Mouse (Mus musculus) midbrain, embryonic 16.5 days (tissue): ENCODE measurements at regions not wholly inside any gene's neighbourhood (a gene's known extent, or its start where the extent isn't known, plus 50 kb on each side); places are given as distances from the start of the nearest gene placed in this dataset.

Experiments used
- ATAC-seq: fragments of 200-750 bp; cut with Nextera tagmentation; 2 replicates; pipeline ENCODE4 v1.8.0; 2017; ENCODE audit warnings: moderate TSS enrichment
- H3K27ac ChIP-seq: fragments of 300-500 bp; sonication (generic); 2 replicates; pipeline ENCODE4 v1.5.1; 2014; ENCODE audit warnings: mild to moderate bottlenecking, low read length, mixed read lengths
- H3K27me3 ChIP-seq: fragments of 300-500 bp; sonication (generic); 2 replicates; pipeline ENCODE4 v1.6.1; 2014; ENCODE audit warnings: low read depth, low read length, mixed read lengths; ENCODE audit not compliant: control insufficient read depth, insufficient read depth
- H3K36me3 ChIP-seq: fragments of 300-500 bp; sonication (generic); 2 replicates; pipeline ENCODE4 v1.6.1; 2014; ENCODE audit warnings: mild to moderate bottlenecking, low read length, moderate library complexity, mixed read lengths; ENCODE audit not compliant: control insufficient read depth, insufficient read depth
- H3K4me1 ChIP-seq: fragments of 300-500 bp; sonication (generic); 2 replicates; pipeline ENCODE4 v1.6.1; 2014; ENCODE audit warnings: mild to moderate bottlenecking, low read length, mixed read lengths; ENCODE audit not compliant: control insufficient read depth, insufficient read depth
- H3K4me2 ChIP-seq: fragments of 300-500 bp; sonication (generic); 2 replicates; pipeline ENCODE4 v1.6.1; 2014; ENCODE audit warnings: mild to moderate bottlenecking, low read length, mixed read lengths
- H3K4me3 ChIP-seq: fragments of 300-500 bp; sonication (generic); 2 replicates; pipeline ENCODE4 v1.5.1; 2014; ENCODE audit warnings: low read depth, mild to moderate bottlenecking, low read length, moderate library complexity, mixed read lengths
- H3K9ac ChIP-seq: fragments of 300-500 bp; sonication (generic); 2 replicates; pipeline ENCODE4 v1.6.1; 2014; ENCODE audit warnings: low read depth, low read length, mixed read lengths
- H3K9me3 ChIP-seq: fragments of 300-500 bp; sonication (generic); replicated peaks from 2 replicates; pipeline ENCODE4 v1.6.1; 2014; ENCODE audit warnings: mild to moderate bottlenecking, low read length, mixed read lengths; ENCODE audit not compliant: control insufficient read depth, poor library complexity, severe bottlenecking
- WGBS: fragments of 180-500 bp; shearing (Covaris S2); extraction: QIAGEN DNeasy Blood & Tissue Kit; methylation state at CpG from one replicate; pipeline ENCODE4 v1.1.7; 2014; 5-methylcytosine and 5-hydroxymethylcytosine counted together

- 15% methylated on average over 9 of the region's 9 CpGs for WGBS
- Histone ChIP-seq H3K4me1 (no peaks in the 10 kb centered on the region), H3K9me3 (no peaks in the 10 kb centered on the region), H3K27me3 (no peaks in the 10 kb centered on the region), H3K4me3 (no peak overlapping the region), H3K9ac (no peak overlapping the region), H3K36me3 (no peaks in the 10 kb centered on the region), H3K4me2 (peak overlapping the region; percentile 41), H3K27ac (no peak overlapping the region)
- ATAC-seq = peak; percentile 79
These were observed 220.5 kb upstream of the Ddhd1 start for GRCm38 (mm10) chr14:45878428-45878827.

DNA sequence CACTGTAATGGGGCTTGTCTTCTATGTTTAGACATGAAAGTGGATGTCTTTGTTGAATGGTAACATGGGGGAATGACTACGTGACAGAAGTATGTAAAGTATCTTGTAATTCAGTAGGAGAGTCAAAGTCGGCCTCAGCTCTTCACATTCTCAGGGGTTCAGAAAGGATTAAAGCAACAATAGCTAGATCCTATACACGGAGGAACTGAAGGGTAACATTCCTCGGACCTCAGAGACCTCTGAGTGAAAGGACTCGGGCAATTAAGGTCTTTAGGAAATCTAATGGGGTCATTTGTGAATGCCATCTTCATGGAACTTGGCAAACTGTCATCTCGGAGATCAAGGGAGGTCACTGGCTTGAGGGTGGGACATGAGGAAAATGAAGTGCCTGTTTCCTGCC, 262.8 kb upstream of the Ddhd1 start:
- Histone ChIP-seq H3K4me1 (peaks cover 6% of the 10 kb centered on the region), H3K9ac (no peak overlapping the region), H3K36me3 (no peaks in the 10 kb centered on the region), H3K27me3 (no peaks in the 10 kb centered on the region), H3K27ac (no peak overlapping the region), H3K4me2 (no peak overlapping the region; the same call in 1 of the 2 replicates), H3K9me3 (no peaks in the 10 kb centered on the region), H3K4me3 (no peak overlapping the region)
- no peak for ATAC-seq
- 3% methylated on average over 6 of the region's 6 CpGs for WGBS

DNA sequence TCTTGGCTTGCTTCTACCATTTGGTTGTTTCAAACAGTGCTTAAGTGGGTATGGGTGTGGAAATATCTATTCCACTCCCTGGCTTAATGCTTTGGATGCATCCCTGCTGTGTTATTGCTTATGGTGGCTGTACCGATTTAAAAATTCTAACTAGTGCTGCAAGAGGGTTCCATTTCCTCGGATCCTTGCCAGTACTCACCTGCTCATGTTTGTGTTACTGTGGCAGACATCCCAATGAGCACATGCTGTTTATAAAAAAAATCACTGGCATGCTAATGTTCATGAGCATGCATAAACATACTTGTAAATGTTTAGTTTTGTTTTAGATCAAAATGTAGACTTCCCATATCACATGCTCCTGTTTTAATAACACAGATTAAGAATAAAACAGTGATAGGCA, 285.6 kb upstream of the Ddhd1 start:
- no peaks in the 10 kb centered on the region; the same call in 1 of the 2 replicates for H3K9me3 ChIP-seq
- no peak for ATAC-seq
- H3K4me2 ChIP-seq = no peak overlapping the region
- no peak overlapping the region for H3K4me3 ChIP-seq
- no peaks in the 10 kb centered on the region for H3K27me3 ChIP-seq
- WGBS = 79% methylated on average over 2 of the region's 2 CpGs
- H3K27ac ChIP-seq = no peak overlapping the region
- no peaks in the 10 kb centered on the region for H3K36me3 ChIP-seq
- H3K4me1 ChIP-seq = no peaks in the 10 kb centered on the region
- no peak overlapping the region for H3K9ac ChIP-seq

DNA sequence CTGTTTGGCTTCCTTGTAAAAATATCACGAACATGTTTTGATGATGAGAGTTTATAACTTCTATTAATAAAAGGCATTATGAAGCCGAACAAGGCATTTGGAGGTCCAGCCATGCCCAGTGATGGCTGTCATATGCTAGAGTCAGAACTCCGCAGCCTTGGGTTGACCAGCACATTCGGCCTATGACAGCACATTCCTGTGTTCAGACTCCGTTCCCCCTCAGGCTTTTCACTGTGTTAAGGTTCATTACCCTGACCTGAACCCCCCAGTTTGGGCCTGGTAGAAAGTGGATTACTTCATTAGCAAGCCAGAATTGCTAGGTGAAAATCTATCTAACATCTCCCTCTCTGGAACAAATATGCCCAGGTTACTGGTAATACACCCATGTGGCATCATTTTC, 286.2 kb upstream of the Ddhd1 start:
- ATAC-seq = no peak
- no peaks in the 10 kb centered on the region for H3K4me1 ChIP-seq
- no peak overlapping the region for H3K9ac ChIP-seq
- 83% methylated on average over 5 of the region's 5 CpGs for WGBS
- H3K27ac ChIP-seq = no peak overlapping the region
- no peak overlapping the region for H3K4me3 ChIP-seq
- no peaks in the 10 kb centered on the region for H3K27me3 ChIP-seq
- no peaks in the 10 kb centered on the region for H3K36me3 ChIP-seq
- no peak overlapping the region for H3K4me2 ChIP-seq
- no peaks in the 10 kb centered on the region for H3K9me3 ChIP-seq

DNA sequence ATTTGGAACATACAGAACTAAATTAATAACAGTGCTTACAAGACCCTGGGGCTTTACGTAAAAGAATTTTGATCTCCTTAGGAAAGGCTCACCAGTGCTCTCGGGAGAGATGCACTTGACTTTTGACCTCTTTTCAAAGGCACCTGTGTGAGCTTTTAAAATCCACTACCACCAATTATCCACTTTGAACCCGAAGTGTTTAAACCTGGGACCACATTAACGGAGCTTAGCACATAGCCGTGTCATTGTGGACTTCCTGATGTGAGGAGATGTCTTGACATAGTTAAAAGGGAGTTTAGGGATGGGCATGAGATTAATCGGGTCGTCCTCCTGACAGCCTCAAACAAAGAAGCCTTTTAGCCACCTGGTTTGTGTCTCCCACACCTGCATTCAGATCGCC, 286.6 kb upstream of the Ddhd1 start:
- no peak overlapping the region for H3K9ac ChIP-seq
- H3K4me2 ChIP-seq = no peak overlapping the region
- no peak for ATAC-seq
- H3K4me3 ChIP-seq = no peak overlapping the region
- 40% methylated on average over 8 of the region's 8 CpGs for WGBS
- H3K36me3 ChIP-seq = no peaks in the 10 kb centered on the region
- no peak overlapping the region for H3K27ac ChIP-seq
- H3K4me1 ChIP-seq = no peaks in the 10 kb centered on the region
- H3K9me3 ChIP-seq = no peaks in the 10 kb centered on the region
- no peaks in the 10 kb centered on the region for H3K27me3 ChIP-seq

GRCm38 (mm10) chr14:45956624-45957023, 298.7 kb upstream of the Ddhd1 start:
- H3K4me1 ChIP-seq = no peaks in the 10 kb centered on the region
- H3K36me3 ChIP-seq = no peaks in the 10 kb centered on the region
- ATAC-seq = no peak
- H3K4me3 ChIP-seq = no peak overlapping the region
- H3K27me3 ChIP-seq = no peaks in the 10 kb centered on the region
- WGBS = 80% methylated on average over 8 of the region's 8 CpGs
- H3K9me3 ChIP-seq = no peaks in the 10 kb centered on the region
- H3K4me2 ChIP-seq = no peak overlapping the region
- no peak overlapping the region for H3K9ac ChIP-seq
- H3K27ac ChIP-seq = no peak overlapping the region

DNA sequence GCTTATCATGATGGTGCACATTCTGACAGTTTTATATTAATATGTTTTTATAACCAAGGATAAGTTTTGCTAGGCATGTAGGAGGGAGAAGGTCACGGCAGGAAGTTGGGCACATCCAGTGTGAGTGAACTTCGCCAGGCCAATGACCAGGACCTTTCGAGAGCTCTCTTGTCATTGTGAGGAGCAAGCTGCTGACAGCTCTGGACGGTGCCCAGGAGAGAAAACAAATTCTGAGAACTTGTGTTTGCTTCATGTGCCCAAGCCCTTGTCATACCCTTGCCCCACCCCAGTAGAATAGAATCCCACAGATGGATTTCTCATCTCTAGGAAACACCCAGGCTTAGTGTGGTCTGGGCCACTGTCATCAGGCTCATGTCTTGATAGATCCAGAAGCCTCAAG, 304.5 kb upstream of the Ddhd1 start:
- WGBS = 95% methylated on average over 4 of the region's 4 CpGs
- no peak overlapping the region for H3K4me3 ChIP-seq
- ATAC-seq = no peak
- no peaks in the 10 kb centered on the region for H3K36me3 ChIP-seq
- H3K9me3 ChIP-seq = no peaks in the 10 kb centered on the region
- H3K27ac ChIP-seq = no peak overlapping the region
- H3K4me1 ChIP-seq = no peaks in the 10 kb centered on the region
- no peak overlapping the region for H3K4me2 ChIP-seq
- H3K9ac ChIP-seq = no peak overlapping the region
- no peaks in the 10 kb centered on the region for H3K27me3 ChIP-seq

DNA sequence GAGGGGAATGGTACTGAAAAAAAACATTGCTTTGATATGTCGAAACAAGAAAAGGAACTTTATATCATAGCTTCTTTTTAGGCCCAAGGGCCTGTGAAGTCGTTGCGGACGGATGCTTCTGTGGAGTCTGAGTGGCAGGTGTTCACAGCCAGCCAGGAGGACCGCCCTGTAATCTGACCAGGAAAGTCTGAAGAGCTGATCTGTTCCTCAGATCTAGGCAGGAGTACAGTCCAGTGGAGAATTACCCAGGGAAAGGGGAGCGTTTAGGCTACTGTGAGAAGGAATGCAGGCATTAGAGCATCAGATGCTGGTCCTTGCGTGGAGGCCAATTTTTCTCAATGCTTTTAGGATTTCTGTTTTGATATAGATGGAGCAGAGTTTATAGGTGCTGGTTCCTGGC, 306.1 kb upstream of the Ddhd1 start:
- Histone ChIP-seq H3K4me3 (no peak overlapping the region), H3K27me3 (no peaks in the 10 kb centered on the region), H3K9me3 (no peaks in the 10 kb centered on the region), H3K4me1 (no peaks in the 10 kb centered on the region), H3K4me2 (no peak overlapping the region), H3K9ac (no peak overlapping the region), H3K36me3 (no peaks in the 10 kb centered on the region), H3K27ac (no peak overlapping the region)
- ATAC-seq = no peak
- WGBS = 73% methylated on average over 7 of the region's 7 CpGs

GRCm38 (mm10) chr14:45983206-45983857, 325.4 kb upstream of the Ddhd1 start:
- Histone ChIP-seq H3K27me3 (no peaks in the 10 kb centered on the region), H3K27ac (no peak overlapping the region), H3K4me1 (no peaks in the 10 kb centered on the region), H3K9me3 (no peaks in the 10 kb centered on the region), H3K4me3 (no peak overlapping the region), H3K4me2 (no peak overlapping the region), H3K9ac (no peak overlapping the region), H3K36me3 (no peaks in the 10 kb centered on the region)
- no peak for ATAC-seq
- WGBS = 81% methylated on average over 7 of the region's 7 CpGs
